Mouse (Mus musculus) A20 (cell line): ENCODE measurements around the gene Ifitm10.
"Not testable (repeated sequence)": the region's sequence is repeated elsewhere in the genome, so short reads cannot be mapped to it uniquely, and the experiment has no call there.

Experiments used
- DNase-seq: peaks from one replicate; pipeline ENCODE4 v3.0.0-alpha.2; 2011; ENCODE audit warnings: low read depth, low spot score

Gene Ifitm10

GRCm38 (mm10) chr7:142373641-142374412 is at the start of gene Ifitm10:
Ifitm10 (minus strand) TSS chr7:142373753.
- DNase-seq: no peak

GRCm38 (mm10) chr7:142421826-142422225 is 48.3 kb upstream of the Ifitm10 start:
- no peak for DNase-seq

- DNase-seq: no peak
These were observed 46.3 kb upstream of the Ifitm10 start for GRCm38 (mm10) chr7:142419887-142420286.

GRCm38 (mm10) chr7:142418679-142419078 is 45.1 kb upstream of the Ifitm10 start:
- no peak for DNase-seq

GRCm38 (mm10) chr7:142418027-142418426 is 44.5 kb upstream of the Ifitm10 start:
- no peak for DNase-seq

DNA sequence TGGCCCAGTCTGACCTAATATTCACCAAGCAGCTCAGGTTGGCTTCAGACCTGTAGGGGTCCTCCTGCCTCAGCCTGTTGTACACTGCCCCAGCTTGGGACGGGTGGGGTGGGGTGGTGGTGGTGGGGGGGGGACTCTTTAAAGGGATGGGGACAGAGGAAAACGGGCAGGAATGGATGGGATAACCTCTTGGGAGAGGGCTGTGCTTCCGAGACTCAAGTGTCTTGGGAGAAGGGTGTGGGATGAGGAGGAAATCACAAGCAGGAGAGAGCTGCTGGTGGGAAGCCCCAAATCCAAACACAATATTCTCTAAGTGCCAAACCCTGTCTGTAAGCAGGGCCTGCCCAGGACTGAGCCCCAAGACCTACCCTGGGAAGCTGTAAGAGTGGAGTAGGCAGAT is 42.7 kb upstream of the Ifitm10 start:
- no peak for DNase-seq

DNA sequence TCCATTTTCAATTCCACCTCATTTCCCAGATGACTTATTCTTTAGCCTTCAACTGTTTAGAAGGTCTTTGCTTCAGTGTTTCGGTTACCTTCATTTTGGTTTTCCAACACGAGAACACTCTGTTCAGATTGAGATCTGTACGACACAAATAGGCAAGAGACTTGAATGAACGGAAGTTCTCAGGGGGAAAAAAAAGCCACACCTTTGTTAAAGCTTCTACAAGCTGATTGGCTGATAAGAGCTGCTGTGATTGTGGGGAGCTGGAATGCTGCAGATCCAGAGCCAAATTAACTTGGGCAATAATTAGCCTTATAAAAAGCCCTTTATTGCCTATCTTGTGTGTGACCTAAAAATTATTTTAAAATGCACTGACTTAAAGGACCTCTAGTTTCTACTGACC is 41.8 kb upstream of the Ifitm10 start:
- no peak for DNase-seq

GRCm38 (mm10) chr7:142413285-142413684 is 39.7 kb upstream of the Ifitm10 start:
- DNase-seq: no peak

DNA sequence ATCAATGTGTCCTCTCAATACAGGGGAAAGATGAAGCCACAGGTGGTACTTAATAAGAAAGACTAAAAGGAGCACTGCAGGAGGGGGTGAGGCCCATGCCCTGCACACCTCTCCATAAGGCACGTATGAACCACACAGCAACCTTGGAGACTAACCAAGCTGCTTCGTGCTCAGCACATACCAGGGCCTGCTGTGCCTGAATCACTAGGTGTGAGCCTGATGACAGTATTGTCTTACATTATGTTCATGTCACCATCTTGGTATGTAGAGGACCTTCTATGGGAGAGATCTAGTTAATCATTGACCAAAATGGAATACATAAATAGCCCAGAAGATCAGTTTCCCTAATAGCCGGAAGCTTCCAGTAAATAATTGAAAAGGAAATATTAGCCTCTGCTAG is 36.0 kb upstream of the Ifitm10 start:
- DNase-seq: no peak

- no peak for DNase-seq
These were observed 35.1 kb upstream of the Ifitm10 start for GRCm38 (mm10) chr7:142408686-142409085.

DNA sequence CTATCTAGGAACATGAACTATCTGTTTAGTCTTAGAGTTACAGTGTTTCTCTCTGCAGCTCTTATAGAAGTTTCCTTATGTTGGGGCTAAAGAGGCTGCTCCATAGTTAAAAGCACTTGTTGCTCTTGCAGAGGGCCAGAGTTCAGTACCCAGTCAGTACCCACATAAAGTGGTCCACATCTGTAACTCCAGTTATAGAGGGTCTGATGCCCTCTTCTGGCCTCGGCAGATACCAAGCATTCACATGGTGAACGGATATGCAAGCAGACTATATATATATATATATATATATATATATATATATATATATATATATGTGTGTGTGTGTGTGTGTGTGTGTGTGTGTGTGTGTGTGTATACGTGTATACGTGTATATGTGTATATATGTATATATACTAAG is 34.4 kb upstream of the Ifitm10 start:
- DNase-seq: no peak

DNA sequence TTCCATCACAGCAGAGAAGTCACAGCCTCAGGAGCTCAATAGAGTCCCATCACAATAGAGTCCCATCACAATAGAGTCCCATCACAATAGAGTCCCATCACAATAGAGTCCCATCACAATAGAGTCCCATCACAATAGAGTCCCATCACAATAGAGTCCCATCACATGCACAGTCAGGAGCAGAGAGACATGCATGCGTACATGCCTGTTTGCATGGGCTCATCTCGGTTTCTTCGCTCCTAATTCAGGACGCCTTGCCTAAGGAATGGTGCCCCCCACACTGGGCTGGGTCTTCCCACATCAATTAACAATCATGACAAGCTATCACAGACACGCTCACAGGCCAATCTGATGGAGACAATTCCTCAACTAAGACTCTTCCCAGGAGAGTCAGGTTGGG is 31.6 kb upstream of the Ifitm10 start:
- not testable (repeated sequence) for DNase-seq

- no peak for DNase-seq
These were observed 30.0 kb upstream of the Ifitm10 start for GRCm38 (mm10) chr7:142403591-142403990.

GRCm38 (mm10) chr7:142400750-142401142 is 27.2 kb upstream of the Ifitm10 start:
- no peak for DNase-seq

GRCm38 (mm10) chr7:142400112-142400749 is 26.7 kb upstream of the Ifitm10 start:
- no peak for DNase-seq

DNA sequence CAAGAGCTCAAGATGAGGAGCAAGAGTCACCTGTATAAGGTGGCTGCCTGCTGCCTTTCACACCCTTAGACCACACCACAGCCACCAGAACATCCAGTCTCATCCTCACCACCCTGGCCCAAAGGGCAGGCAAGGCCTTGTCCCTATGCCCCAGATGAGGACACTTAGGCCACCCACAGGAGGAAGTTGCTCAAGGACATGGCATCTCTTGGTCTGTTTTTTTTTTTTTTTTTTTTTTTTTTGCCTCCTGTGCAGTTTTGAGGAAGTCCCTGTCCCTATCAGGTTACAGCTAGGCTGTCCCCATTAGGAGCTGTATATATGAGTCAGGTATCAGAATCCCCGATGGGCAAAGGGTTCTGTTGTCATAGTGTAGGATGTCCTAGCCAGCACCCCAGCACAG is 25.7 kb upstream of the Ifitm10 start:
- DNase-seq: peak; percentile 34

- DNase-seq: no peak
These were observed 24.5 kb upstream of the Ifitm10 start for GRCm38 (mm10) chr7:142398052-142398451.

GRCm38 (mm10) chr7:142396611-142397010 is 23.1 kb upstream of the Ifitm10 start:
- DNase-seq: no peak

GRCm38 (mm10) chr7:142395472-142395871 is 21.9 kb upstream of the Ifitm10 start:
- no peak for DNase-seq

- DNase-seq: peak; percentile 16
These were observed 21.0 kb upstream of the Ifitm10 start for GRCm38 (mm10) chr7:142394261-142395190.

- peak; percentile 48 for DNase-seq
These were observed 19.6 kb upstream of the Ifitm10 start for GRCm38 (mm10) chr7:142393191-142393590.

- DNase-seq: no peak
These were observed 18.1 kb upstream of the Ifitm10 start for GRCm38 (mm10) chr7:142391609-142392008.
